Mouse (Mus musculus) olfactory bulb, adult 2 months (tissue): ENCODE measurements at regions not wholly inside any gene's neighbourhood (a gene's known extent, or its start where the extent isn't known, plus 50 kb on each side); places are given as distances from the start of the nearest gene placed in this dataset.

ENCODE experiments used
- CTCF ChIP-seq: fragments of 200-500 bp; IDR thresholded peaks from 2 replicates; pipeline ENCODE4 v1.5.1; 2012; ENCODE audit warnings: low read depth, mild to moderate bottlenecking, low read length, moderate library complexity; ENCODE audit not compliant: insufficient read depth
- POLR2A ChIP-seq: fragments of 200-500 bp; IDR thresholded peaks from 2 replicates; pipeline ENCODE4 v1.6.1; 2012; ENCODE audit warnings: mild to moderate bottlenecking, low read depth, low read length, moderate library complexity; ENCODE audit not compliant: insufficient read depth

DNA sequence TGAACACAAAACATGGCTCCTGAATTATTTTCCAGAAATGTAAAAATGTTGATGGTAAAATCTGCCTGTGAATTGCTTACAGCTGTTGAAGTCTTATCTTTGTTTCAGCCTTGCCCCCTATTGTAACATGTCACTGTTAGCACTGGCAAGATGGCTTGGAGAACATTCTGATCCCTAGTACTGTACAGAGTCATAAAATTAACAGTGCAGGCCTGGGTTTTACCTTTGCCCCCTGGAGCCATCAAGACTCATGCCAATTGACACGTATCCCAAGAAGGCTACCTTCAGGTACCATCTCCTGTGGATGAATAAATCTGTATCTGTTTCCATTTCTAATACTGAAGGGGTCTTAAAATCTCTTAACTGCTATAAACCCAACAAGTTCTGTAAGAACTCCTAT lies 583.6 kb upstream of the Sema6d start:
- TF ChIP-seq CTCF (no peak), POLR2A (no peak)
